Mouse (Mus musculus): ENCODE results near the gene Fam129b. TPM values are rescaled to one million over a fixed set of nuclear protein-coding genes. Genes with fewer than 3 reads are reported as not detected.

The Fam129b gene
- total and polyA plus RNA-seq, 2 experiments from 2014 or later, result 23.5 to 52.7 TPM

DNA sequence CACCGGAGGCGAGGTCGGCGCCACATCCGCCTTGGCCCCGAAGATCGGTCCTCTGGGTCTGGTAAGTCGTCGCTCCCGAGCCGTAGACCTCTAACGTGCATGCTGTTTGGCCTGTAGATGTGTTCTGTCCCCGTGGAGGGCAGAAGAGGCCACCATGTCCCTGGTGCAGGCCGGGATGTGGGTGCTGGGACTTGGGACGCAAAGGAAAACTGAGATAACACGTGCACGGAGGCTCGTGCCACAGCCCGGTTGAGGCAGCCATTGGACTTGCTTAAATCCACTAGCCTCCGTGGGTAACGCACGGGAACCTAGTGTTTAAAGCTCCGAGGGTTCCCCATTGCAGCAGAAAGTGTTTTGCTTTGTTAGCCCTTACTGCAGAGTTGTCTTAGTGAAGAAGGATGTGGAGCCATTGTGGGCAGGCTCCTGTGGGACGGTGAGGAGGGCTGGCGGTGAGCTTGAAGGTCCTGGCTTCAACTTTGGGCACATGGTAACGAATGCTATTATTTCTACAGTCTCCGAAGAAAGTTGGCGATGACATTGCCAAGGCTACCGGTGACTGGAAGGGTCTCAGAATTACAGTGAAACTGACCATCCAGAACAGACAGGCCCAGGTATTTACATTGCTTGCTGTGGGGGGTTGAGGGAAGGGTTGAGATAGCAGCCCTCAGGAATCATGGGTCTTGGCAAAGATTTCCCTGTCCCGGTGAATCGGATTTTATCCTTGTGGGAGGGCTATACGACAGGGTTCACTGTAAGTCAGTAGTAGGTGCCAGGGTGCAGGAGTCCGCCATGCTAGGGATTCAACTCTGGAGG, 86.4 kb downstream of the Fam129b start:
- TF ChIP-seq CTCF (IDR thresholded peaks at IDR 0.05; ENCODE audit: low read depth), result no peak
- Histone ChIP-seq H3K4me2 (ENCODE audit: low read depth, low read length) (peak overlapping the region; percentile 70), H3K36me3 (ENCODE audit: insufficient read depth, low read length) (peaks cover 20% of the 10 kb centered on the region), H3K27ac (peak overlapping the region; percentile 88), H3K4me1 (ENCODE audit: insufficient read depth, low read length) (peaks cover 14% of the 10 kb centered on the region), H3K9me3 (ENCODE audit: low read length) (no peaks in the 10 kb centered on the region), H3K9ac (replicated peaks; ENCODE audit: low read length) (peak overlapping the region; percentile 81), H3K27me3 (ENCODE audit: insufficient read depth, low read length) (no peaks in the 10 kb centered on the region), H3K4me3 (ENCODE audit: low read length) (peak overlapping the region; percentile 61)
- ATAC-seq, result no peak; the same call in 1 of the 2 replicates
- DNase-seq (ENCODE audit: low spot score), result peak; percentile 27
- WGBS, result 1% methylated on average over 33 of the region's 33 CpGs

DNA sequence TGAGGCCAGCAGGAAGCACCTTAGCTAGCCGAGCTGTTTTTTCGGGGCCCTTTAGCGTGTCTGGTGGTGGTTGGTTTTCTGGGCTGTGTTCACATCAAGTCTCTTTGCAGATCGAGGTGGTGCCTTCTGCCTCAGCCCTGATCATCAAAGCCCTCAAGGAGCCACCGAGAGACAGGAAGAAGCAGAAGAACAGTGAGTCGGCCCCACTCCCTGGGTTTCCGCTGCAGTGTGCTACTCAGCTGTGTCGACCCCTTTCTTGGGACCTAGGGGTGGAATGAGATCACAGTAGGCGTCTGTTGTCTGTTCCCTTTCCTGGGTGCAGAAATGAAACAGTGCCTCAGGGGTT, 86.9 kb downstream of the Fam129b start:
- DNase-seq (ENCODE audit: low spot score), result no peak
- H3K36me3 ChIP-seq (ENCODE audit: insufficient read depth, low read length), result peaks cover 16% of the 10 kb centered on the region
- 13% methylated on average over 9 of the region's 9 CpGs for WGBS

GRCm38 (mm10) chr2:32963544-32963943, 87.6 kb downstream of the Fam129b start:
- no peak overlapping the region for H3K4me3 ChIP-seq (ENCODE audit: low read length)
- DNase-seq (ENCODE audit: low spot score) (no peak), ATAC-seq (no peak)
- no peak overlapping the region for H3K27ac ChIP-seq
- H3K27me3 ChIP-seq (ENCODE audit: insufficient read depth, low read length), result no peaks in the 10 kb centered on the region
- peak overlapping the region; percentile 70; the same call in 1 of the 2 replicates for H3K4me2 ChIP-seq (ENCODE audit: low read depth, low read length)
- H3K4me1 ChIP-seq (ENCODE audit: insufficient read depth, low read length), result peaks cover 21% of the 10 kb centered on the region
- no peak for TF ChIP-seq CTCF (IDR thresholded peaks at IDR 0.05; ENCODE audit: low read depth)
- H3K9ac ChIP-seq (replicated peaks; ENCODE audit: low read length), result no peak overlapping the region
- H3K9me3 ChIP-seq (ENCODE audit: low read length), result no peaks in the 10 kb centered on the region
- WGBS, result 73% methylated on average over 4 of the region's 4 CpGs
- peaks cover 14% of the 10 kb centered on the region for H3K36me3 ChIP-seq (ENCODE audit: insufficient read depth, low read length)

More for the DNA sequence above, 86.9 kb downstream of the Fam129b start:
- Histone ChIP-seq H3K27ac (no peak overlapping the region; the same call in 1 of the 2 replicates), H3K27me3 (ENCODE audit: insufficient read depth, low read length) (no peaks in the 10 kb centered on the region), H3K4me1 (ENCODE audit: insufficient read depth, low read length) (peaks cover 19% of the 10 kb centered on the region), H3K9me3 (ENCODE audit: low read length) (no peaks in the 10 kb centered on the region), H3K4me3 (ENCODE audit: low read length) (peak overlapping the region; percentile 61), H3K9ac (replicated peaks; ENCODE audit: low read length) (peak overlapping the region; percentile 81), H3K4me2 (ENCODE audit: low read depth, low read length) (peak overlapping the region; percentile 70)
- no peak for ATAC-seq
- no peak for TF ChIP-seq CTCF (IDR thresholded peaks at IDR 0.05; ENCODE audit: low read depth)

DNA sequence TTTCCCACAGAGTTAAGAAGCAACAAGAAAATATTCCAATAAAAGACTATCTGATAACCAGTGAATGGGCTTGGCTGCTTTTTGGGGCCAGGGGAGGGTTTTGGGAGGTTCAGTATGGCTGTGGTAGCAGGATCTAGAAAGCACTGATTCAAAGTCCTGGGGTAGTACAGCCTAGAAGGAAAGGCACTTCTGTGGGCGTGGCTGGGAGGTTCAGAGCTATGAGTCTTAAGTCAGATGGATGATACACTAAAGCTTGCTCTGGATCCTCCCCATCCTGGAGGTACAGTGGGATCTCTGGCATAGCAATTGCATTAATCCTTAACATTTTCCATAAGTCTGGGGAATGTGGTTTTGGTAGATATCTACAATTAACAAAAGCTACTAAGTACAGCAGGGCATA, 88.1 kb downstream of the Fam129b start:
- no peak for ATAC-seq
- Histone ChIP-seq H3K27ac (no peak overlapping the region), H3K4me2 (ENCODE audit: low read depth, low read length) (no peak overlapping the region), H3K27me3 (ENCODE audit: insufficient read depth, low read length) (no peaks in the 10 kb centered on the region), H3K4me3 (ENCODE audit: low read length) (no peak overlapping the region), H3K36me3 (ENCODE audit: insufficient read depth, low read length) (peaks cover 14% of the 10 kb centered on the region), H3K9me3 (ENCODE audit: low read length) (no peaks in the 10 kb centered on the region), H3K9ac (replicated peaks; ENCODE audit: low read length) (no peak overlapping the region), H3K4me1 (ENCODE audit: insufficient read depth, low read length) (peaks cover 21% of the 10 kb centered on the region)
- no peak for TF ChIP-seq CTCF (IDR thresholded peaks at IDR 0.05; ENCODE audit: low read depth)
- WGBS, result 85% methylated on average over 1 of the region's 1 CpGs
- DNase-seq (ENCODE audit: low spot score), result no peak

GRCm38 (mm10) chr2:32964659-32965457, 88.9 kb downstream of the Fam129b start:
- no peak for ATAC-seq
- no peak overlapping the region for H3K4me3 ChIP-seq (ENCODE audit: low read length)
- H3K4me2 ChIP-seq (ENCODE audit: low read depth, low read length), result no peak overlapping the region
- WGBS, result 35% methylated on average over 10 of the region's 10 CpGs
- H3K27ac ChIP-seq, result no peak overlapping the region
- H3K9ac ChIP-seq (replicated peaks; ENCODE audit: low read length), result no peak overlapping the region
- H3K36me3 ChIP-seq (ENCODE audit: insufficient read depth, low read length), result peaks cover 14% of the 10 kb centered on the region
- H3K27me3 ChIP-seq (ENCODE audit: insufficient read depth, low read length), result no peaks in the 10 kb centered on the region
- no peak for TF ChIP-seq CTCF (IDR thresholded peaks at IDR 0.05; ENCODE audit: low read depth)
- no peaks in the 10 kb centered on the region for H3K9me3 ChIP-seq (ENCODE audit: low read length)
- H3K4me1 ChIP-seq (ENCODE audit: insufficient read depth, low read length), result peaks cover 21% of the 10 kb centered on the region
- no peak for DNase-seq (ENCODE audit: low spot score)

- Histone ChIP-seq H3K4me1 (ENCODE audit: insufficient read depth, low read length) (peaks cover 18% of the 10 kb centered on the region), H3K9me3 (ENCODE audit: low read length) (no peaks in the 10 kb centered on the region), H3K27ac (no peak overlapping the region), H3K27me3 (ENCODE audit: insufficient read depth, low read length) (no peaks in the 10 kb centered on the region), H3K4me3 (ENCODE audit: low read length) (no peak overlapping the region), H3K36me3 (ENCODE audit: insufficient read depth, low read length) (peaks cover 14% of the 10 kb centered on the region), H3K9ac (replicated peaks; ENCODE audit: low read length) (no peak overlapping the region), H3K4me2 (ENCODE audit: low read depth, low read length) (0 out of 2 replicates have a peak overlapping the region, but pooled peaks have one; percentile 81)
- no peak for DNase-seq (ENCODE audit: low spot score)
- no peak for TF ChIP-seq CTCF (IDR thresholded peaks at IDR 0.05; ENCODE audit: low read depth)
- no peak for ATAC-seq
- WGBS, result 16% methylated on average over 7 of the region's 7 CpGs
These were observed 89.7 kb downstream of the Fam129b start for GRCm38 (mm10) chr2:32965511-32966183.

All from hindbrain, postnatal 0 days (tissue).